Mouse (Mus musculus) hematopoietic stem cell, adult 5-6 weeks (primary cell): ENCODE measurements around the gene Klra17. TPM values are rescaled to one million over a fixed set of nuclear protein-coding genes. Genes with fewer than 3 reads are reported as not detected.
"Not testable (repeated sequence)": the region's sequence is repeated elsewhere in the genome, so short reads cannot be mapped to it uniquely, and the experiment has no call there.

Source experiments
- ATAC-seq, 2 experiments: fragments of 125-278 bp in 1 of 2; replicated peaks in 1 of 2; 2 replicates each; pipeline ENCODE4 v1.8.0; 2016 to 2017; ENCODE audit warnings: inconsistent platforms in 2 of 2, mild to moderate bottlenecking in 2 of 2, moderate number of reproducible peaks in 2 of 2, low read depth in 1 of 2, moderate TSS enrichment in 1 of 2; ENCODE audit not compliant: low FRiP score in 2 of 2, poor library complexity in 2 of 2, severe bottlenecking in 2 of 2, insufficient read depth in 1 of 2, low TSS enrichment in 1 of 2
- total RNA-seq: library from RNA; stranded (forward); fragments of 172-1452, 232-1000 nt; gene quantifications from 2 replicates; pipeline ENCODE4 v1.2.3, GENCODE M21; 2017

Klra17 gene
- total RNA-seq: 5.0 TPM in 1 of 2 replicates, not detected in the other

DNA sequence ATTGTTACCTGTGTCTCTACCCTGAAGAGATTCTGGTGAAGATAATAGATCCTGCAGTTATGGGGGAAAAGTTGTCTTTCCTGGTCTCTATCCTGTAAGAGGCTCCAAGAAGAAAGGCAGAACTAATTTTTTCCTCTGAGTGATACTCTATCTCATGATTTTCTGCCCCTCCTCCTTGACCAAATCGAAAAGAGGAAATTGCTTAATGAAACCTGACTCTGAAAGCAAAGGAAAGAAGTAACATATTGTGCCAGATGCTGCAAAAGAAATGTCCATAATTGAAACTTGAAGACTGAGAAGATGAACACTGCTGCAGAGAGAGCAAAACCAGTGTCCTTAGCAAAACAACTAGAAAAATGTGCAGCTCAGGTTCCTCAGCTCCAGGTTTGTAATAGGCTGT is at the start of gene Klra17:
Klra17 (minus strand) TSS at position 124 of the 400 bp plus-strand sequence.
- ATAC-seq: peak; percentile 62 to 74; a peak in 3 of 4 replicates

- ATAC-seq: peak; percentile 76 to 89
Measured at GRCm38 (mm10) chr6:129917476-129917946, 41.0 kb upstream of the Klra17 start, which contains the start of gene Klra5. TSS of gene Klra5 (minus strand) at chr6:129917650.

DNA sequence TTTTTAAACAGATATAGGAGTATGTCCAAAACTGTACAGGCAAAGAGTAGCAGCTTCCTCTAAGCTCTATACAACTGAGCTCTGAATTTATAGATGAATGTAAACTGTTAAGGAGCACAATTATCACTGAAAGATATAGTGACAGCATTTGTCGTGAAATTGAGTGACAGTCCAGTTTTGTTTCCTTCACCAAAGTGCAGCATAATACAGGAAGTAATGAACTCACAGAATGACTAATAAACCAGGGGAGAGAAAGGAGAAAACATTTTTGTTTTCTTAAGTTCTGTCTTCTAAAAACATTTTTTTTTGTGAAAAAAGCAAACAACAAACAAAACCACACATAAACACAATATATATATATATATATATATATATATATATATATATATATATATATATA is 40.5 kb upstream of the Klra17 start:
- ATAC-seq: no peak

DNA sequence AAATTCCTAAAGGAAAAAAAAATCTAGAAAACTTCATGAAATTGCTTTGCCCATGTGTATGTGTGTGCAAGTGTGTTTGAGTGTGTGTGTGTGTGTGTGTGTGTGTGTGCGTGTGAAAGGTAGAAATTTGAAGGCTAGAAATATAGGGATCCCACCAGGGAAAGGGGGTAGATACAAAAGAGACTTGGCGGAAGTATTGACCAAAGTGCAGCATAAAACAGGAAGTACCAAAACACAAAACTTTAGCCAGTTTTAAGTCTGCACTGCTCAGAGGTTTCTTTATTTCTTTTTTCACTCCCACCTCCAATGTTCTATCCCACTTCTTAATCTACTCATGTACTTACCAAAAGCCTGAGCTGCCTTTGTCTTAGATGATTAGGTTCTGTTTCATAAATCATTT is 6.1 kb upstream of the Klra17 start:
- ATAC-seq: peak in 1 of 2 experiments; percentile 56; a peak in 1 of 4 replicates

- not testable (repeated sequence) for ATAC-seq
Measured at GRCm38 (mm10) chr6:129862349-129862748, 14.1 kb downstream of the Klra17 start, which contains the start of gene Gm17631. TSS of gene Gm17631 (plus strand) at chr6:129862649.

DNA sequence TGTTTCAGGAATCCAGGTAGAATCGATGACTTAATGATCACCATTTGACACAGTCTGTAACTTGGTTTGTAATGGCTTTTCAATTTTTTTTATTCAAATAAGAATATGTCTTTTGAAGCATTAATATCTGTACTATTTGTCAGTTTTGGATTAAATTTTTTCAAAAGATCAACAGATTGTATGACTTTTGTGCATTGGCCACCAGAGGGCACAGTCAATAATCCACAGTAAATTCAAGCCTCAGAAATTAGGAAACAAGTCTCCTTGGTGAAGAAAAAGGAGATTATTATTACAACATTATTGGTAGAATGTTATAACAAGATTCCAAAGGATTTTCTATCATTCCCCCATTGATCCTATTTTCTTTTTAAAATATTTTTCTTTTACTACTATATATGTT is 50.9 kb downstream of the Klra17 start:
- ATAC-seq: no peak

GRCm38 (mm10) chr6:129824004-129824403 is 52.5 kb downstream of the Klra17 start:
- ATAC-seq: peak; percentile 86 to 87

GRCm38 (mm10) chr6:129817731-129818130 is 58.7 kb downstream of the Klra17 start:
- ATAC-seq: no peak

GRCm38 (mm10) chr6:129784170-129784569 is 92.3 kb downstream of the Klra17 start, which contains the start of gene Gm156:
TSS of gene Gm156 (minus strand) at chr6:129784270.
- ATAC-seq: not testable (repeated sequence)

Other genes starting within 250 kb of the Klra17 start
- not detected in 2 replicates for gene Klrc3, start 233.3 kb downstream of the Klra17 start, total RNA-seq
- gene Klrc2, start 216.0 kb downstream of the Klra17 start, total RNA-seq: 0.40 and 1.2 TPM in 2 replicates
- gene Klrc1, start 197.7 kb downstream of the Klra17 start, total RNA-seq: 1.0 and 3.1 TPM in 2 replicates
- not detected in 2 replicates for gene Klri1, start 159.5 kb downstream of the Klra17 start, total RNA-seq
- 0.15 and 0.38 TPM in 2 replicates for gene Klri2, start 136.2 kb downstream of the Klra17 start, total RNA-seq
- not detected in 2 replicates for gene Gm156, start 92.4 kb downstream of the Klra17 start, total RNA-seq
- not detected in 2 replicates for gene Gm17631, start 14.0 kb downstream of the Klra17 start, total RNA-seq
- 2.1 TPM in 1 of 2 replicates, not detected in the other for gene Klra5, start 41.0 kb upstream of the Klra17 start, total RNA-seq
- not detected in 2 replicates for gene Klra6, start 150.3 kb upstream of the Klra17 start, total RNA-seq
- not detected in 2 replicates for gene Klra4, start 190.6 kb upstream of the Klra17 start, total RNA-seq